Mouse (Mus musculus) heart, adult 2 months (tissue): ENCODE measurements at regions not wholly inside any gene's neighbourhood (a gene's known extent, or its start where the extent isn't known, plus 50 kb on each side); places are given as distances from the start of the nearest gene placed in this dataset.

Experiments used
- CTCF ChIP-seq: fragments of 200-600 bp; IDR thresholded peaks from 2 replicates; pipeline ENCODE4 v1.8.1; 2022; ENCODE audit warnings: antibody characterized with exemption, mild to moderate bottlenecking, moderate library complexity
- EP300 ChIP-seq: fragments of 200-500 bp; IDR thresholded peaks from 2 replicates; pipeline ENCODE4 v1.6.1; 2011; ENCODE audit warnings: low read depth, low read length, control low read depth; ENCODE audit not compliant: insufficient read depth
- POLR2A ChIP-seq: fragments of 200-500 bp; IDR thresholded peaks from 2 replicates; pipeline ENCODE4 v1.6.1; 2011; ENCODE audit warnings: mild to moderate bottlenecking, low read depth, low read length, control low read depth; ENCODE audit not compliant: insufficient read depth

DNA sequence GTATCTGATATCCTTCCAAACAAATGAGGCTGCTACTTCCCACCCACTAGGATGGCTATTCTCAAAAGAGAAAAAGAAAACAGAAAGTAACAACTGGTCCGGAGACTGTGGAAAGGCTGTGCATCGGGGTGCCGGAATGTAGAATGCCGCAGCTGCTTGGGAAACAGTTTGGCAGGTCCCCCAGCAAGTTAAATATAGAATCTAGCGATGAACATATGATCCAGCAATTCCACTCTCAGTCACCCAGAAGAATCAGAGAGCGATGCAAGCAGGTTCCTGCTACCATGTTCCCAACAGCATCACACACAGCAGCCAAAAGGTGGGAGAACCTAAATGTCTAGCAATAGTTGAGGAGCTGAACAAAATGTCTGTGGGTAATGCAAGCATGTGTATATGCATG is 528.3 kb upstream of the Gm19410 start:
- TF ChIP-seq POLR2A (no peak), CTCF (no peak), EP300 (no peak)
